Mouse (Mus musculus) hindbrain, embryonic 11.5 days (tissue): ENCODE measurements around the gene Dao. TPM values are rescaled to one million over a fixed set of nuclear protein-coding genes. Genes with fewer than 3 reads are reported as not detected.

Experiments
- ATAC-seq: fragments of 200-750 bp; cut with Nextera tagmentation; 2 replicates; pipeline ENCODE4 v1.8.0; 2017; ENCODE audit warnings: mild to moderate bottlenecking, moderate TSS enrichment, moderate library complexity; ENCODE audit not compliant: low FRiP score
- DNase-seq: peaks from one replicate; pipeline ENCODE4 v3.0.0-alpha.2; 2015; ENCODE audit warnings: low spot score
- H3K27ac ChIP-seq: fragments of 300-500 bp; sonication (generic); 2 replicates; pipeline ENCODE4 v1.5.1; 2014; ENCODE audit warnings: mild to moderate bottlenecking, low read depth, low read length
- H3K27me3 ChIP-seq: fragments of 300-500 bp; sonication (generic); 2 replicates; pipeline ENCODE4 v1.6.1; 2014; ENCODE audit warnings: mild to moderate bottlenecking, low read length, moderate library complexity, mixed read lengths; ENCODE audit not compliant: control insufficient read depth, insufficient read depth
- H3K36me3 ChIP-seq: fragments of 300-500 bp; sonication (generic); 2 replicates; pipeline ENCODE4 v1.6.1; 2014; ENCODE audit warnings: mild to moderate bottlenecking, low read length, moderate library complexity, mixed read lengths; ENCODE audit not compliant: control insufficient read depth, insufficient read depth
- H3K4me1 ChIP-seq: fragments of 300-500 bp; sonication (generic); replicated peaks from 2 replicates; pipeline ENCODE4 v1.6.1; 2014; ENCODE audit warnings: low read length, mixed read lengths; ENCODE audit not compliant: control insufficient read depth, insufficient read depth
- H3K4me2 ChIP-seq: fragments of 300-500 bp; sonication (generic); replicated peaks from 2 replicates; pipeline ENCODE4 v1.6.1; 2014; ENCODE audit warnings: mild to moderate bottlenecking, low read depth, low read length
- H3K4me3 ChIP-seq: fragments of 300-500 bp; sonication (generic); 2 replicates; pipeline ENCODE4 v1.5.1; 2014; ENCODE audit warnings: low read depth, low read length
- H3K9ac ChIP-seq: fragments of 300-500 bp; sonication (generic); 2 replicates; pipeline ENCODE4 v1.6.1; 2014; ENCODE audit warnings: low read depth, low read length
- H3K9me3 ChIP-seq: fragments of 300-500 bp; sonication (generic); 2 replicates; pipeline ENCODE4 v1.6.1; 2016; ENCODE audit warnings: low read length; ENCODE audit not compliant: control insufficient read depth
- WGBS: fragments of 180-500 bp; shearing (Covaris S2); extraction: QIAGEN DNeasy Blood & Tissue Kit; methylation state at CpG from one replicate; pipeline ENCODE4 v1.1.7; 2014; 5-methylcytosine and 5-hydroxymethylcytosine counted together
- polyA plus RNA-seq: library from polyadenylated mRNA; unstranded; fragments of >200 nt; fragmentation: Nextera tagmentation; extraction: Ambion mirVana; gene quantifications from 2 replicates; pipeline ENCODE4 v1.2.1, GENCODE M21; 2014

Dao gene
- polyA plus RNA-seq, 1 experiment from 2014 or later, result not detected

DNA sequence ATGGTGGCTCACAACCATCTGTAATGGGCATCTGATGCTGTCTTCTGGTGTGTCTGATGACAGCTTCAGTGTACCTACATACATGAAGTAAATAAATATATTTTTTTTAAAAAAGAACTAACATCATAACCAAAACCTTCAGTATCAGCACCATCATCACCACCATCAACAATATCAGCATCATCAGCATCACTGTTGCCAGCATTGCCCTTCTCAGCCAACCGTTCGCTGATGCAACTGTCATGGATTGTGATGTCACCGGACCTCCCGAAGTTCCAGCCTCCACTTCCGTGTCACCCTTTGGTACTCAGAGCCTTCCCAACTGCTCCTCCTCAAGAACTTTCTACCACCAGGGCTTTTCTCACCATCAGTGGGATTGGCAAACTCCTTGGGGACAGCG is 61.7 kb downstream of the Dao start, which contains the start of gene Usp30:
Gene Usp30 (plus strand): TSS at position 301 of the 400 bp plus-strand sequence.
- H3K4me3 ChIP-seq, result no peak within 1 kb of the TSS
- H3K9me3 ChIP-seq, result no peaks in the 10 kb centered on the region
- ATAC-seq (no peak), DNase-seq (no peak)
- H3K4me2 ChIP-seq, result no peak within 1 kb of the TSS
- H3K9ac ChIP-seq, result no peak within 1 kb of the TSS
- no peak within 1 kb of the TSS for H3K27ac ChIP-seq
- no peaks in the 10 kb centered on the region for H3K36me3 ChIP-seq
- H3K27me3 ChIP-seq, result no peaks in the 10 kb centered on the region
- WGBS, result 90% methylated on average over 6 of the region's 6 CpGs
- H3K4me1 ChIP-seq, result no peaks in the 10 kb centered on the region

DNA sequence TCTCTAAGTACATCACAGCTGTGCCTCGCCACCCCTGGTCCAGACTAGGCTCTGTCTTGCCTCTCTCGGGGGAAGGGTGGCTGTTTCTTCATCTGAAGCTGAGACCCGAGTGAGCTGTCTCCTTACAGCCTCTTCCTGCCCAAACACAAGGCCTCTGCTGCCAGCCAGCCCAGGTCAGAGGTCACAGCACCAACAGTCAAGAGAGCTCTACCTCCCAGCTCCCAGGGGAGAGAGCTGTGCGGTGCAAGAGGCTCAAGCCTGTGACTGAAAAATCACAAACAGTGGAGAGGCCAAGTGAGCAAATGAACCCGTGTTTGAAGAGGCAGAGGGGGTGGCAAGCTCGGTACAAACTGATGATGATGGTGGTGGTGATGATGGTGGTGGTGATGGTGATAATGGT is 63.1 kb downstream of the Dao start:
- H3K9ac ChIP-seq, result no peak overlapping the region
- H3K9me3 ChIP-seq, result no peaks in the 10 kb centered on the region
- DNase-seq, result no peak
- no peak overlapping the region for H3K4me2 ChIP-seq
- no peaks in the 10 kb centered on the region for H3K27me3 ChIP-seq
- H3K4me1 ChIP-seq, result no peaks in the 10 kb centered on the region
- WGBS, result 46% methylated on average over 6 of the region's 6 CpGs
- no peak for ATAC-seq
- no peak overlapping the region for H3K4me3 ChIP-seq
- no peak overlapping the region for H3K27ac ChIP-seq
- no peaks in the 10 kb centered on the region for H3K36me3 ChIP-seq

DNA sequence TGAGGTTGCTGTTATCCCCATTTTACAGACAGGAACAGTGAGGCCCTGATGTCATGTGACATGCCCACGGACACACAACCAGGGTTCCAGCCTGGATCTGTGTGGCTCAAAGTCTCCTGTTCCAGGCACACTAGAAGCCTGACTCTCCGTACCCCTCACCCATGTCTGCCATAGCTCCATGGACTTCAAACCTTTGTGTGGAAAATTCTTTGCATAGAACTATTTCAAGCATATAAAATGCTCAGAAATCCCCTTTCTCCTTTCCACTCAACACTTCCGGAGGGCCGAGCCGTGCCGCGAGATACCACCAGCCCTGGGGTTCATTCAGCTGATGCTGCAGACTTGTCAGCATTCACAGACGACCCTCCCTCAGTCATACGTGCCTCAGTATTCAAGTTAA is 64.0 kb downstream of the Dao start:
- H3K4me2 ChIP-seq, result no peak overlapping the region
- no peak for DNase-seq
- H3K27ac ChIP-seq, result no peak overlapping the region
- WGBS, result 79% methylated on average over 9 of the region's 9 CpGs
- no peak overlapping the region for H3K9ac ChIP-seq
- H3K4me1 ChIP-seq, result 0 out of 2 replicates have a peak, but pooled peaks cover 3% of the 10 kb centered on the region
- H3K36me3 ChIP-seq, result no peaks in the 10 kb centered on the region
- no peak overlapping the region for H3K4me3 ChIP-seq
- H3K9me3 ChIP-seq, result no peaks in the 10 kb centered on the region
- H3K27me3 ChIP-seq, result no peaks in the 10 kb centered on the region
- ATAC-seq, result no peak

DNA sequence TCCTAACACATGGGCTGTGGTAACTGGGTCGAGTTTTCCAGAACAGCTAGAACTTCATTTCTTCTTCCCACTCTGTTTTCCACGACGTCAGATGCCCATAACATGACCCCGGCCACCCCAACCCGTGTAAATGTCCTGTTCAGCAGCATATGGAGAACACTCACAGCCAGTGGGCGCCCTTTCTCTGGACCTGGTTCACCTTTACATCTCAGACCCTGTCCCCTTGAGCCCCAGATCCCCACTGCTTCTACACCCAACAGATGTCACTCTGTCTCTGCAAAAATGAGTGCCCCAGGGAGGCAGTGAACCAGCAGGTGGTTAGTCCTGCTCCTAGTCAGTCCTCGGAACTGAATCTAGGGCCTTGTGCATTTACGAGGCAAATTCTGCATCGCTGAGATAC is 64.5 kb downstream of the Dao start:
- H3K4me1 ChIP-seq, result 0 out of 2 replicates have a peak, but pooled peaks cover 3% of the 10 kb centered on the region
- ATAC-seq (no peak), DNase-seq (no peak)
- no peaks in the 10 kb centered on the region for H3K36me3 ChIP-seq
- H3K9me3 ChIP-seq, result no peaks in the 10 kb centered on the region
- no peaks in the 10 kb centered on the region for H3K27me3 ChIP-seq
- H3K9ac ChIP-seq, result no peak overlapping the region
- no peak overlapping the region for H3K4me3 ChIP-seq
- WGBS, result 73% methylated on average over 9 of the region's 9 CpGs
- H3K27ac ChIP-seq, result no peak overlapping the region
- no peak overlapping the region for H3K4me2 ChIP-seq

DNA sequence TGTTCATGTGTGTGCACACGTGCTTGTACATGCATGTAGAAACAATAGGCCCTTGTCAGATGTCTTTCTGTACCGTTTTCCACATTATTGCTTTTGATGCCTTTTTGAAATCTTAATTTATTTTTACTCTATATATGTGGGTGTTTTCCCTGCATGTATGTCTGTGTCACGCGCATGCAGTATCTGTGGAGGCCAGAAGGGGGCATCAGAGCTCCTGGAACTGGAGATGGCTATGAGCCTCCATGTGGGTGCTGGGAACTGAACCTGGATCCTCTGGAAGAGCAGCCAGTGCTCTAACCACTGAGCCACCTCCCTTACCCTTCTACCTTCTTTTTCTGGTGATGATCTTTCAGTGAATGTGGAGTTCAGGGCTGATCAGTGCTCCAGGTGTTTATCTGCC is 67.4 kb downstream of the Dao start:
- no peaks in the 10 kb centered on the region for H3K27me3 ChIP-seq
- no peak overlapping the region for H3K27ac ChIP-seq
- H3K4me2 ChIP-seq, result no peak overlapping the region
- no peaks in the 10 kb centered on the region for H3K36me3 ChIP-seq
- no peak overlapping the region for H3K9ac ChIP-seq
- ATAC-seq (no peak), DNase-seq (no peak)
- WGBS, result 93% methylated on average over 4 of the region's 4 CpGs
- 0 out of 2 replicates have a peak, but pooled peaks cover 3% of the 10 kb centered on the region for H3K4me1 ChIP-seq
- no peaks in the 10 kb centered on the region for H3K9me3 ChIP-seq
- no peak overlapping the region for H3K4me3 ChIP-seq

DNA sequence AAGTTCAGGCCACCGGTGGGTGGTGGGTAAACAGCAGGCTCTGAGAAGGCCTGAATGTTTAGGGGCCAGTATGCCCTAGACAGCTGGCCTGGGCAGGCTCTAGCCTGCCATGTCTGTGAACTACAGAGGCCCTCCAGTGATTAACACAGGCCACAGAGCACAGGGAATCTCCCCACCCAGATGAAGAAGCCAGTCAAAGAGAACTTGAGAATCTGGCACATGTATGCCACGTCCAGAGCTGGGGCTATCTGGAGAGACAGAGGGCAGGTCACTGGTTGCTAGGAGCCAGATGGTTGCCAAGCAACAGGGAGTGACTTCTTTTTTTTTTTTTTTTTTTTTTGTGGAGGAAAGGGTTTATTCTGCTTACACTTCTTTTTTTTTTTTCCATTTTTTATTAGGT is 68.8 kb downstream of the Dao start:
- ATAC-seq, result no peak; the same call in 1 of the 2 replicates
- 40% methylated on average over 2 of the region's 2 CpGs for WGBS
- Histone ChIP-seq H3K27ac (peak overlapping the region; percentile 42; the same call in 1 of the 2 replicates), H3K9me3 (no peaks in the 10 kb centered on the region), H3K9ac (no peak overlapping the region), H3K27me3 (no peaks in the 10 kb centered on the region), H3K36me3 (no peaks in the 10 kb centered on the region), H3K4me2 (no peak overlapping the region), H3K4me1 (0 out of 2 replicates have a peak, but pooled peaks cover 3% of the 10 kb centered on the region), H3K4me3 (no peak overlapping the region)
- peak; percentile 67 for DNase-seq

Other genes starting within 250 kb of the Dao start
- 45.1 and 51.1 TPM in 2 replicates for gene Sart3, start 231.2 kb upstream of the Dao start, polyA plus RNA-seq
- gene Iscu, start 231.0 kb upstream of the Dao start, polyA plus RNA-seq, result 108 TPM in 2 replicates
- gene Tmem119, start 203.2 kb upstream of the Dao start, polyA plus RNA-seq, result 18.8 and 21.3 TPM in 2 replicates
- gene Selplg, start 171.1 kb upstream of the Dao start, polyA plus RNA-seq, result 0.96 and 1.0 TPM in 2 replicates
- 192 and 230 TPM in 2 replicates for gene Coro1c, start 94.9 kb upstream of the Dao start, polyA plus RNA-seq
- gene Ssh1, start 9.8 kb upstream of the Dao start, polyA plus RNA-seq, result 27.9 and 30.3 TPM in 2 replicates
- gene Usp30, start 61.8 kb downstream of the Dao start, polyA plus RNA-seq, result 11.0 and 11.1 TPM in 2 replicates
- gene Svop, start 87.9 kb downstream of the Dao start, polyA plus RNA-seq, result 26.7 and 29.6 TPM in 2 replicates
- gene Alkbh2, start 124.5 kb downstream of the Dao start, polyA plus RNA-seq, result 9.4 and 9.8 TPM in 2 replicates
- 18.1 and 25.5 TPM in 2 replicates for gene Ung, start 126.7 kb downstream of the Dao start, polyA plus RNA-seq
- gene Acacb, start 142.8 kb downstream of the Dao start, polyA plus RNA-seq, result 1.4 and 1.6 TPM in 2 replicates